Mouse (Mus musculus) inflammation-experienced regulatory T-cells, adult 6 months (primary cell): ENCODE measurements at regions not wholly inside any gene's neighbourhood (a gene's known extent, or its start where the extent isn't known, plus 50 kb on each side); places are given as distances from the start of the nearest gene placed in this dataset.
A peak's percentile ranks its signal among the peaks of the same experiment; 100 is the strongest.

ENCODE experiments used
- ATAC-seq: one replicate; pipeline ENCODE4 v1.8.0; 2017

- ATAC-seq, result no peak
These were observed 105.3 kb upstream of the Peli1 start for GRCm38 (mm10) chr11:20985771-20986170.

GRCm38 (mm10) chr11:20987171-20987815 is 103.8 kb upstream of the Peli1 start:
- ATAC-seq, result no peak

GRCm38 (mm10) chr11:20987841-20988251 is 103.2 kb upstream of the Peli1 start:
- no peak for ATAC-seq

- no peak for ATAC-seq
These were observed 102.2 kb upstream of the Peli1 start for GRCm38 (mm10) chr11:20988871-20989270.

- ATAC-seq, result no peak
These were observed 97.5 kb upstream of the Peli1 start for GRCm38 (mm10) chr11:20993580-20993979.

- no peak for ATAC-seq
These were observed 89.7 kb upstream of the Peli1 start for GRCm38 (mm10) chr11:21001400-21001799.

GRCm38 (mm10) chr11:21007222-21007621 is 83.9 kb upstream of the Peli1 start:
- no peak for ATAC-seq

- ATAC-seq, result no peak
These were observed 81.6 kb upstream of the Peli1 start for GRCm38 (mm10) chr11:21009505-21009904.

- ATAC-seq, result no peak
These were observed 80.2 kb upstream of the Peli1 start for GRCm38 (mm10) chr11:21010867-21011266.

- no peak for ATAC-seq
These were observed 76.8 kb upstream of the Peli1 start for GRCm38 (mm10) chr11:21014250-21014649.

- no peak for ATAC-seq
These were observed 75.6 kb upstream of the Peli1 start for GRCm38 (mm10) chr11:21015536-21015935.

GRCm38 (mm10) chr11:21016133-21016746 is 74.9 kb upstream of the Peli1 start:
- no peak for ATAC-seq

- ATAC-seq, result no peak
These were observed 74.2 kb upstream of the Peli1 start for GRCm38 (mm10) chr11:21016791-21017329.

GRCm38 (mm10) chr11:21019829-21020228 is 71.3 kb upstream of the Peli1 start:
- no peak for ATAC-seq

GRCm38 (mm10) chr11:21024111-21024510 is 67.0 kb upstream of the Peli1 start:
- ATAC-seq, result no peak

GRCm38 (mm10) chr11:21024521-21024920 is 66.6 kb upstream of the Peli1 start:
- no peak for ATAC-seq

GRCm38 (mm10) chr11:21027299-21027698 is 63.8 kb upstream of the Peli1 start:
- no peak for ATAC-seq

GRCm38 (mm10) chr11:21030362-21030761 is 60.7 kb upstream of the Peli1 start:
- ATAC-seq, result no peak

GRCm38 (mm10) chr11:21031816-21032215 is 59.3 kb upstream of the Peli1 start:
- no peak for ATAC-seq

GRCm38 (mm10) chr11:21033234-21033822 is 57.8 kb upstream of the Peli1 start:
- ATAC-seq, result no peak

GRCm38 (mm10) chr11:21033823-21034401 is 57.2 kb upstream of the Peli1 start:
- peak; percentile 87 for ATAC-seq

- ATAC-seq, result no peak
These were observed 54.8 kb upstream of the Peli1 start for GRCm38 (mm10) chr11:21036161-21036916.
